Mouse (Mus musculus) brain, adult 2 months (tissue): Measurements from ENCODE around the gene Lrsam1.
"Not testable (repeated sequence)": the region's sequence is repeated elsewhere in the genome, so short reads cannot be mapped to it uniquely, and the experiment has no call there.

Experiments used
- DNase-seq: peaks from one replicate; pipeline ENCODE4 v3.0.0; 2011; ENCODE audit warnings: low read depth, low spot score

The Lrsam1 gene

GRCm38 (mm10) chr2:32961192-32961995 lies at the start of gene Lrsam1, which contains the start of gene Rpl12:
Gene Lrsam1 (minus strand): TSS chr2:32961614.
Gene Rpl12 (plus strand): TSS chr2:32961559.
- DNase-seq, result peak; percentile 96

GRCm38 (mm10) chr2:33009055-33009454 lies 47.6 kb upstream of the Lrsam1 start:
- not testable (repeated sequence) for DNase-seq

GRCm38 (mm10) chr2:33005041-33005440 lies 43.6 kb upstream of the Lrsam1 start:
- DNase-seq, result peak; percentile 95

- DNase-seq, result peak; percentile 73
Measured at GRCm38 (mm10) chr2:33002144-33002543, 40.7 kb upstream of the Lrsam1 start.

- peak; percentile 65 for DNase-seq
Measured at GRCm38 (mm10) chr2:32999752-33000151, 38.3 kb upstream of the Lrsam1 start.

GRCm38 (mm10) chr2:32997792-32998191 lies 36.4 kb upstream of the Lrsam1 start:
- DNase-seq, result peak; percentile 69

GRCm38 (mm10) chr2:32997081-32997480 lies 35.7 kb upstream of the Lrsam1 start:
- peak; percentile 48 for DNase-seq

GRCm38 (mm10) chr2:32992130-32992529 lies 30.7 kb upstream of the Lrsam1 start:
- DNase-seq, result peak; percentile 36

- peak; percentile 46 for DNase-seq
Measured at GRCm38 (mm10) chr2:32990167-32990832, 28.9 kb upstream of the Lrsam1 start.

GRCm38 (mm10) chr2:32989376-32989775 lies 28.0 kb upstream of the Lrsam1 start:
- peak; percentile 45 for DNase-seq

GRCm38 (mm10) chr2:32985844-32986243 lies 24.4 kb upstream of the Lrsam1 start:
- DNase-seq, result no peak

- DNase-seq, result no peak
Measured at GRCm38 (mm10) chr2:32983617-32984016, 22.2 kb upstream of the Lrsam1 start.

- peak; percentile 43 for DNase-seq
Measured at GRCm38 (mm10) chr2:32982700-32983099, 21.3 kb upstream of the Lrsam1 start.

- peak; percentile 99 for DNase-seq
Measured at GRCm38 (mm10) chr2:32981725-32982271, 20.4 kb upstream of the Lrsam1 start, which contains the start of gene Slc2a8. Gene Slc2a8 (minus strand): TSS chr2:32982083.

GRCm38 (mm10) chr2:32981281-32981680 lies 19.9 kb upstream of the Lrsam1 start:
- peak; percentile 36 for DNase-seq

GRCm38 (mm10) chr2:32979675-32980074 lies 18.3 kb upstream of the Lrsam1 start:
- no peak for DNase-seq

GRCm38 (mm10) chr2:32978675-32979074 lies 17.3 kb upstream of the Lrsam1 start:
- DNase-seq, result no peak

- no peak for DNase-seq
Measured at GRCm38 (mm10) chr2:32977114-32977513, 15.7 kb upstream of the Lrsam1 start.

- DNase-seq, result no peak
Measured at GRCm38 (mm10) chr2:32974216-32974615, 12.8 kb upstream of the Lrsam1 start.

- DNase-seq, result peak; percentile 63
Measured at GRCm38 (mm10) chr2:32971235-32971634, 9.8 kb upstream of the Lrsam1 start.

GRCm38 (mm10) chr2:32969326-32969725 lies 7.9 kb upstream of the Lrsam1 start:
- DNase-seq, result peak; percentile 71

GRCm38 (mm10) chr2:32968024-32968614 lies 6.7 kb upstream of the Lrsam1 start:
- no peak for DNase-seq
